Mouse (Mus musculus) induced T-regulatory cell, adult 2 months (primary cell): ENCODE measurements at regions not wholly inside any gene's neighbourhood (a gene's known extent, or its start where the extent isn't known, plus 50 kb on each side); places are given as distances from the start of the nearest gene placed in this dataset.
A peak's percentile ranks its signal among the peaks of the same experiment; 100 is the strongest.

Experiments
- DNase-seq: peaks from one replicate; pipeline ENCODE4 v3.0.0-alpha.2; 2012; ENCODE audit warnings: low read depth

- DNase-seq, result no peak
Observed at GRCm38 (mm10) chr6:16999451-17000139, 65.4 kb upstream of the Tes start.

GRCm38 (mm10) chr6:16995495-16995936, 69.4 kb upstream of the Tes start:
- no peak for DNase-seq

- peak; percentile 39 for DNase-seq
Observed at GRCm38 (mm10) chr6:16994711-16995110, 70.2 kb upstream of the Tes start.

- DNase-seq, result no peak
Observed at GRCm38 (mm10) chr6:16991996-16992591, 72.9 kb upstream of the Tes start.

GRCm38 (mm10) chr6:16978206-16978505, 79.9 kb upstream of the Tfec start:
- DNase-seq, result peak; percentile 75

GRCm38 (mm10) chr6:16977392-16978205, 79.4 kb upstream of the Tfec start:
- DNase-seq, result no peak

- no peak for DNase-seq
Observed at GRCm38 (mm10) chr6:16965658-16966057, 67.4 kb upstream of the Tfec start.

- DNase-seq, result no peak
Observed at GRCm38 (mm10) chr6:16964362-16964761, 66.1 kb upstream of the Tfec start.

GRCm38 (mm10) chr6:16963958-16964357, 65.7 kb upstream of the Tfec start:
- no peak for DNase-seq

GRCm38 (mm10) chr6:16958102-16958501, 59.9 kb upstream of the Tfec start:
- DNase-seq, result no peak

- DNase-seq, result no peak
Observed at GRCm38 (mm10) chr6:16956771-16957435, 58.7 kb upstream of the Tfec start.
